Comparison of ENCODE assay signal across 8 mouse cellular contexts in the genomic region with DNA sequence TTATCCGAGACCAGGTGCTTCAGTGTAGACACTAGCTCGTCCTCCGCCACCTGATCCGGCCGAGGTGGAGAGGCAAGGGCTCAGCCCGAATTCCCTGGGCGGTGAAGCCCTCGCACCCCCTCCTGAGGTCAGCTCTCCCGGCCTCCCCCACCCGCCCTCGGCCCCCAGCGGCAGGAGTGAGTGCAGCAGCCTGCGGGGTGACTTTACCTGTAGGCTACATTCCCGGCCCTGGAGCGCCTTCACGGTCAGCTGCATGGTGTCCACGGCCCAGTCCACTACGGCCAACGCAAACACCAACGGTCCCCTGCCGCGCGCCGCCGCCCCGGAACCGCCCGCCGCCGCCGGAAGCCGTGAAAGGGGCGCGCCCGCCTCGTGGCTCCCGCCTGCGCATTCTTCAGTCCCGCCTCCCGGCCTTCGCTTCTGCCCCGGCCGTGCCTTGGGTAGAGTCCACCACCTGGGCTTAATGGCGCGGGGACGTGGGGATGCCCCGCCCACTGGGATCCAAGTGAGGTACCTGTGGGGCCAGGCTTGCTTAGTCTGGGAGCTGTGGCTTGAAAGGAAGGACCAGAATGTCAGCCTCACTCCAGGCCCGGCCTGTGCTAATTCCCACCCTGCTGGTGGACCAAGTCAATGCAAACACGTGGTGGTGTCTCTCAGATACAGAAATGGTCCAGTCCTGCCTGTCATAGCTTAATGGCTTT. TPM values are rescaled to one million over a fixed set of nuclear protein-coding genes. Genes with fewer than 3 reads are reported as not detected.
DNase-seq lines count a peak whose midpoint lies in the region; ATAC-seq and TF ChIP-seq lines count a peak whose summit lies in the region.

No protein-coding gene starts in this region.

- WGBS in embryonic facial prominence, embryonic 13.5 days, result 31% methylated on average over 43 of the region's 49 CpGs
- WGBS in liver, adult 2 months, result under 1% methylated on average over 39 of the region's 49 CpGs

- H3K36me3 ChIP-seq in embryonic facial prominence, embryonic 13.5 days, result peaks cover 19% of the 10 kb centered on the region; the same call in 1 of the 2 replicates
- peaks cover 6% of the 10 kb centered on the region; the same call in 1 of the 2 replicates for H3K36me3 ChIP-seq in liver, adult 2 months (ENCODE audit: control insufficient read depth, insufficient read depth, low read length)

- peak; percentile 68 for ATAC-seq in embryonic facial prominence, embryonic 13.5 days (ENCODE audit: insufficient number of reproducible peaks, insufficient read depth, low FRiP score, low TSS enrichment, low read depth)

- peak; percentile 81 for DNase-seq in 3134 (ENCODE audit: extremely low read depth, insufficient read length, low spot score)
- peak; percentile 85 for DNase-seq in adrenal gland, postnatal 10 days
- peak; percentile 69 for DNase-seq in heart, adult 8-10 months (ENCODE audit: low spot score)
- DNase-seq in kidney, adult 8-10 months, result peak; percentile 73 to 82
- peak; percentile 61 for DNase-seq in liver, adult 2 months (ENCODE audit: extremely low read depth, low read depth, low spot score)
- DNase-seq in monocyte, adult 2 months (ENCODE audit: low read depth in 1 of 2, low spot score in 2 of 2), result peak; percentile 9 to 50
- peak; percentile 69 to 87 for DNase-seq in spleen, postnatal 4 days (ENCODE audit: low spot score in 2 of 2)

- H3K79me2 ChIP-seq in liver, adult 2 months (ENCODE audit: control insufficient read depth, insufficient read depth, low read length), result no peaks in the 10 kb centered on the region

- peak overlapping the region; percentile 66 for H3K27ac ChIP-seq in embryonic facial prominence, embryonic 13.5 days
- H3K27ac ChIP-seq in liver, adult 2 months (replicated peaks; ENCODE audit: insufficient read depth, low read depth, low read length), result peak overlapping the region; percentile 51

- peak overlapping the region; percentile 83 for H3K9ac ChIP-seq in embryonic facial prominence, embryonic 13.5 days
- H3K9ac ChIP-seq in liver, adult 2 months (ENCODE audit: low read depth, low read length), result peak overlapping the region; percentile 78

- H3K27me3 ChIP-seq in embryonic facial prominence, embryonic 13.5 days, result no peaks in the 10 kb centered on the region
- H3K27me3 ChIP-seq in liver, adult 2 months (ENCODE audit: control insufficient read depth, insufficient read depth, low read length), result no peaks in the 10 kb centered on the region

- 0 out of 2 replicates have a peak, but pooled peaks cover 3% of the 10 kb centered on the region for H3K4me1 ChIP-seq in embryonic facial prominence, embryonic 13.5 days
- H3K4me1 ChIP-seq in liver, adult 2 months (ENCODE audit: control insufficient read depth, insufficient read depth, low read length), result peaks cover 10% of the 10 kb centered on the region

- no peak for TF ChIP-seq CTCF in liver, adult 2 months (IDR thresholded peaks at IDR 0.05; ENCODE audit: low read depth, low read length)

- no peaks in the 10 kb centered on the region for H3K9me3 ChIP-seq in embryonic facial prominence, embryonic 13.5 days

- H3K4me2 ChIP-seq in embryonic facial prominence, embryonic 13.5 days, result peak overlapping the region; percentile 65

- peak overlapping the region; percentile 60 for H3K4me3 ChIP-seq in embryonic facial prominence, embryonic 13.5 days
- peak overlapping the region; percentile 80 for H3K4me3 ChIP-seq in liver, adult 2 months (ENCODE audit: insufficient read depth, low read depth, low read length)

- no peak; the same call in 1 of the 2 replicates for TF ChIP-seq POLR2A in liver, adult 2 months (IDR thresholded peaks at IDR 0.05; ENCODE audit: extremely low read depth, insufficient read depth, low read length)

RNA-seq across cellular contexts. Expression of a gene that starts 4.7 kb away (rescaled TPM):
- total RNA-seq in adrenal gland, postnatal 10 days (2021), result 10 to 100 TPM; 43.6 to 46.0 TPM
- 67.2 and 71.1 TPM in 2 replicates for polyA plus RNA-seq in embryonic facial prominence, embryonic 13.5 days (2015; fragmentation: Nextera tagmentation; extraction: Ambion mirVana)
- 10 to 100 TPM; 74.3 to 82.5 (median 80.1) TPM for total RNA-seq in heart, adult 8-10 months (2022)
- 14.0 and 17.0 TPM in 2 replicates for total RNA-seq in liver, adult 2 months (2014; rRNA removed)
- 29.2 and 33.6 TPM in 2 replicates for polyA plus RNA-seq in liver, adult 2 months (2012; rRNA removed)

RNA-seq across cellular contexts. Expression of a gene that starts 4.8 kb away (rescaled TPM):
- total RNA-seq in adrenal gland, postnatal 10 days (2021), result 10 to 100 TPM; 12.4 to 15.9 TPM
- 19.5 and 20.2 TPM in 2 replicates for polyA plus RNA-seq in embryonic facial prominence, embryonic 13.5 days (2015; fragmentation: Nextera tagmentation; extraction: Ambion mirVana)
- total RNA-seq in heart, adult 8-10 months (2022), result 1 to 10 TPM; 4.0 to 6.7 (median 5.8) TPM
- 2.8 and 3.2 TPM in 2 replicates for total RNA-seq in liver, adult 2 months (2014; rRNA removed)
- polyA plus RNA-seq in liver, adult 2 months (2012; rRNA removed), result 6.3 and 8.4 TPM in 2 replicates

RNA-seq across cellular contexts. Expression of a gene that starts 14.9 kb away (rescaled TPM):
- 10 to 100 TPM; 64.9 to 73.8 TPM for total RNA-seq in adrenal gland, postnatal 10 days (2021)
- 113 and 129 TPM in 2 replicates for polyA plus RNA-seq in embryonic facial prominence, embryonic 13.5 days (2015; fragmentation: Nextera tagmentation; extraction: Ambion mirVana)
- total RNA-seq in heart, adult 8-10 months (2022), result 10 to 100 TPM; 24.0 to 33.2 (median 31.2) TPM
- 28.7 and 32.2 TPM in 2 replicates for total RNA-seq in liver, adult 2 months (2014; rRNA removed)
- polyA plus RNA-seq in liver, adult 2 months (2012; rRNA removed), result 35.3 and 38.2 TPM in 2 replicates

RNA-seq across cellular contexts. Expression of a gene that starts 24.7 kb away (rescaled TPM):
- total RNA-seq in adrenal gland, postnatal 10 days (2021), result 10 to 100 TPM; 23.6 to 26.0 TPM
- polyA plus RNA-seq in embryonic facial prominence, embryonic 13.5 days (2015; fragmentation: Nextera tagmentation; extraction: Ambion mirVana), result 38.1 and 45.5 TPM in 2 replicates
- 10 to 100 TPM; 14.7 to 20.0 (median 18.1) TPM for total RNA-seq in heart, adult 8-10 months (2022)
- total RNA-seq in liver, adult 2 months (2014; rRNA removed), result 5.8 and 8.1 TPM in 2 replicates
- polyA plus RNA-seq in liver, adult 2 months (2012; rRNA removed), result 22.7 and 24.1 TPM in 2 replicates

RNA-seq across cellular contexts. Expression of a gene that starts 24.7 kb away (rescaled TPM):
- total RNA-seq in adrenal gland, postnatal 10 days (2021), result 10 to 100 TPM; 49.7 to 59.3 TPM
- polyA plus RNA-seq in embryonic facial prominence, embryonic 13.5 days (2015; fragmentation: Nextera tagmentation; extraction: Ambion mirVana), result 17.9 and 18.8 TPM in 2 replicates
- 10 to 100 TPM; 46.2 to 56.3 (median 49.5) TPM for total RNA-seq in heart, adult 8-10 months (2022)
- total RNA-seq in liver, adult 2 months (2014; rRNA removed), result 50.5 and 68.5 TPM in 2 replicates
- 24.3 and 32.8 TPM in 2 replicates for polyA plus RNA-seq in liver, adult 2 months (2012; rRNA removed)

Comparison
In these comparisons a context has a peak if more than half of its experiments do, and no peak if none do; other contexts are left out.
1. Peak in every context shown above with its lines: DNase-seq, ATAC-seq, H3K4me3 ChIP-seq and H3K27ac ChIP-seq.
2. DNase-seq: peak in every context shown above with its lines; median percentile 85 in adrenal gland, postnatal 10 days; 81 in 3134; 78 in spleen, postnatal 4 days; 78 in kidney, adult 8-10 months; 69 in heart, adult 8-10 months; 61 in liver, adult 2 months; 30 in monocyte, adult 2 months.